Mouse (Mus musculus) ES-E14 (cell line): Measurements from ENCODE around the gene Pxk.

Experiments used
- CHD2 ChIP-seq: IDR thresholded peaks from 2 replicates; pipeline ENCODE4 v1.6.1; 2014; ENCODE audit warnings: mild to moderate bottlenecking, low read depth, low read length, inconsistent platforms
- HCFC1 ChIP-seq: IDR thresholded peaks from 2 replicates; pipeline ENCODE4 v1.6.1; 2012; ENCODE audit warnings: low read length, inconsistent platforms, borderline replicate concordance; ENCODE audit not compliant: insufficient read depth
- MAFK ChIP-seq: IDR thresholded peaks from 2 replicates; pipeline ENCODE4 v1.6.1; 2014; ENCODE audit warnings: mild to moderate bottlenecking, low read depth, low read length, inconsistent platforms; ENCODE audit not compliant: insufficient read depth
- ZC3H11A ChIP-seq: IDR thresholded peaks from 2 replicates; pipeline ENCODE4 v1.6.1; 2012; ENCODE audit warnings: low read depth, mild to moderate bottlenecking, inconsistent platforms, low read length, borderline replicate concordance
- ZNF384 ChIP-seq: IDR thresholded peaks from 2 replicates; pipeline ENCODE4 v1.6.1; 2012; ENCODE audit warnings: low read depth, low read length, inconsistent platforms

DNA sequence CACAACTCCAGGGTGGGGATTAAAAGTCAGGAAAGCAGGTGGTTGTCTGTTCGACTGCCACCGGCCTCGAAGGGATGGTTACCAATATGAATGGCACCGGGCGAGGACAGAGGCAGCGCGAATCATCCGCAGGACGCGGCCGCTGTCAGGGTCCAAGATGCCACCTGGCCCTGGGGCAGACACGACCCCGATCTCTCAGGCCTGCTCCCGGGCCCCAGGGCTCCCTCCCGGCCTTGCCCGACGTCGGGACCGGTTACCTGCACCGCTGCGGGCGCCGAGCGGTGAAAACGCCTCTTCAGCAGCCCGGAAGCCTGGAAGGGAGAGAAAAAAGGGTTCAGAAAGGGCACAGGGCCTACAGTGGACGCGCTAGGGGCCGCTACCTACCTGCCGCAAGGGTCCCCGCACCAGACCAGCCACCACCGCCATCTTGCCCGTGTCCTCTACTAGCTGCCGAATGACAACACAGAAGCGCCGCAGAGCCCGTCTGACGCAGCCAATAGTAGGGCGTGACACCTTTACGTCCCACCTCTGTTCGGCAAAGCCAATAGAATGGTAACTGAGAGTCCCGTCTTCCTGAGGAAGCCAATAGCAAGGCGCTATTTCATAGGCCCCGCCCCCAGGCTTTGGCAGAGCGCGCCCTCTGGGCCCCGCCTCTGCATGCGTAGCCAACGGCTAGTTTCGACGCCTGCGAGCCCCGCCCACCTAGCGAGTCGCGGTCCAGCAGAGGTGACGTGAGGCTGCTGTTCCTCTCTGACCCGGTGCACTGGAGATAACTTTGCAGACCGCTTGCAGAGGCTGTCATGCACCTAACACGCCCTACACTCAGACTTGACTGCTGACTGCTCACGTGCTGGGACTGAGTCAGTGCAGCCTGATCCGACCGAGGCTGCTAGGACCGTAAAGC, 74.7 kb downstream of the Pxk start, which contains the start of gene Pdhb:
- TF ChIP-seq ZC3H11A (no peak), CHD2 (no peak), ZNF384 (no peak), MAFK (no peak), HCFC1 (no peak)
